Mouse (Mus musculus): ENCODE measurements around the gene Gm5089.

GRCm38 (mm10) chr14:122472647-122473046 is 21.7 kb upstream of the Gm5089 start:
- no peak for TF ChIP-seq EP300 (optimal IDR thresholded peaks at IDR 0.05)
- TF ChIP-seq CTCF (IDR thresholded peaks at IDR 0.05; ENCODE audit: low read depth), result no peak
